Mouse (Mus musculus): Measurements from ENCODE around the gene Rin1. TPM values are rescaled to one million over a fixed set of nuclear protein-coding genes. Genes with fewer than 3 reads are reported as not detected.

Gene Rin1
- total and polyA plus RNA-seq, 2 experiments: 0.09 to 0.78 TPM

DNA sequence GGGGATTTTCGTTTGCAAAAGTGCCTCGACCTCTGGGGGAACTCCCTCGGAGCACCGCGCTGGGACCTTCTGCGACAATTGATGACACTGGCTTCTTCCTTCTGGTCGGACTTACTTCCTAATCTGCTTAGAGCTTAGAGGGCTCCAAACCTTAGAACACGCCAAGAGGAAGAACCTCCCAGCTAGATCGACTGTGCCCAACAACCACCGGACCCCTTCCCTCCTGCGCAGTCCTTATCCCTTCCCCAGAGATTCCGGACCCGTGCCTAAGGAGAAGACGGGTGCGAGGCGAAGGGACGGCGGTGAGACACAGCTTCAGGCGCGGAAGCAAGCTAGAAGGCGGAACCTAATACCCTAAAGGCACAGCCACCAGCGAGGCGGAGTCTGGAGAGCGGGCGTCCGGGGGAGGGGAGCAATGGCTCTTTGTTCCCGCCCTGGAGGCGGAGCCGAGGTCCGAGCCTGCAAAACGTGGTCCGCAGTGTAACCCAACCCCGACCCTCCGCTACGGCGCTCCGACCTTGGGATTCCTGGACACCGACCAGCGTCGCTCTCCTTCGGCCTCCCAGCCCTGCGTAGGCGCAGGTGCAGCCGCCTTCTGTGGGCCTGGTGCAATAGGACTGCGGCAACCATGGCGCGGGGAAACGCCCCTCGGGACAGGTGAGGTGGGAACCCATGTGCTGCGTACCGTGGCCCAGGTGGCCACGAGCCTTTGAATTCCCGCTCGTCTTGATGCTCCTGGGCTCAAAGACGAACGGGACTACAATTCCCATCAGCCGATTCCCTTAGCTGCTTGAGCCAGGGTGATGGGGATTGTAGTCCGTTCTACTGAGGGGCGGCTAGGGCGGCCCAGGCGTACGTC is 26.4 kb upstream of the Rin1 start, which contains the start of gene Slc29a2:
Slc29a2 (plus strand) TSS at position 240 of the 859 bp plus-strand sequence.
- WGBS: under 1% methylated on average over 62 of the region's 62 CpGs
- Histone ChIP-seq H3K79me2 (ENCODE audit: control insufficient read depth, insufficient read depth, low read length) (no peaks in the 10 kb centered on the region), H3K4me3 (ENCODE audit: insufficient read depth, low read depth, low read length) (peak within 1 kb of the TSS; percentile 80), H3K27ac (replicated peaks; ENCODE audit: insufficient read depth, low read depth, low read length) (peak within 1 kb of the TSS; percentile 24; the same call in 1 of the 2 replicates), H3K4me1 (ENCODE audit: control insufficient read depth, insufficient read depth, low read length) (peaks cover 3% of the 10 kb centered on the region; the same call in 1 of the 2 replicates), H3K36me3 (ENCODE audit: control insufficient read depth, insufficient read depth, low read length) (no peaks in the 10 kb centered on the region), H3K27me3 (ENCODE audit: control insufficient read depth, insufficient read depth, low read length) (no peaks in the 10 kb centered on the region), H3K9ac (ENCODE audit: low read depth, low read length) (peak within 1 kb of the TSS; percentile 76)
- TF ChIP-seq POLR2A (IDR thresholded peaks at IDR 0.05; ENCODE audit: extremely low read depth, insufficient read depth, low read length) (peak; percentile 85), CTCF (IDR thresholded peaks at IDR 0.05; ENCODE audit: low read depth, low read length) (no peak)
- DNase-seq (ENCODE audit: extremely low read depth, low read depth, low spot score): peak; percentile 77

DNA sequence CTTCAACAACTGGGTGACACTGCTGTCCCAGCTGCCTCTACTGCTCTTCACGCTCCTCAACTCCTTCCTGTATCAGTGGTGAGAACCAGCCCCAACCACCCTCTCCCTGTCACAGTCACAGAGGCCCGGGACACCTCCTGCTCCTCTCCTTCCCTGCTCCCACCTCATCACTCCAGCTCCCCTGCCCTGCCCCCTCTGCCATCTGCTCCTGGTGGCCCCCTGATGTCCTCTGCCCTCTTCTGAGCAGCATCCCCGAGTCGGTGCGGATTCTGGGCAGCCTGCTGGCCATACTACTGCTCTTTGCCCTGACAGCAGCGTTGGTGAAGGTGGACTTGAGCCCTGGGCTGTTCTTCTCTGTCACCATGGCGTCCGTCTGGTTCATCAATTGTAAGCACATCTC is 24.2 kb upstream of the Rin1 start:
- Histone ChIP-seq H3K4me3 (ENCODE audit: insufficient read depth, low read depth, low read length) (no peak overlapping the region), H3K4me1 (ENCODE audit: control insufficient read depth, insufficient read depth, low read length) (peaks cover 3% of the 10 kb centered on the region; the same call in 1 of the 2 replicates), H3K79me2 (ENCODE audit: control insufficient read depth, insufficient read depth, low read length) (no peaks in the 10 kb centered on the region), H3K27ac (replicated peaks; ENCODE audit: insufficient read depth, low read depth, low read length) (no peak overlapping the region), H3K27me3 (ENCODE audit: control insufficient read depth, insufficient read depth, low read length) (no peaks in the 10 kb centered on the region), H3K9ac (ENCODE audit: low read depth, low read length) (no peak overlapping the region), H3K36me3 (ENCODE audit: control insufficient read depth, insufficient read depth, low read length) (no peaks in the 10 kb centered on the region)
- DNase-seq (ENCODE audit: extremely low read depth, low read depth, low spot score): no peak
- TF ChIP-seq CTCF (IDR thresholded peaks at IDR 0.05; ENCODE audit: low read depth, low read length) (no peak), POLR2A (IDR thresholded peaks at IDR 0.05; ENCODE audit: extremely low read depth, insufficient read depth, low read length) (no peak)
- 88% methylated on average over 8 of the region's 8 CpGs for WGBS

DNA sequence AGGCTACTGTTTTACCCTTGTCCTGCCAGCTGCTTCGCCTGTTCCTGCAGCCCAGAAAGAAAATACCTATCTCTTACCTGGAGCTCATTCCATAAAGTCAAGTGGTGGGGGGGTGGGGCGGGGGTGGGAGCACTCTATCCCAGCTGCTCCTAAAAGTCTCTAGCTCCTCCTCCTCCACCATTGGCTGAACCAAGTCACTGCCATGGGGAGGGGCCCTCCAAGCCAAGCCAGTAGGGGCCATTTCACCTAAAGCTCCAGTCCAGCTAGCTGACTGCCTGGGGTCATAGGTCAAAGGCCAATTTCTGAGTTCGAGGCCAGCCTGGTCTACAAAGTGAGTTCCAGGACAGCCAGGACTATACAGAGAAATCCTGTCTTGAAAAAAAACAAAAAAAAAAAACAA is 17.6 kb upstream of the Rin1 start:
- Histone ChIP-seq H3K4me1 (ENCODE audit: control insufficient read depth, insufficient read depth, low read length) (no peaks in the 10 kb centered on the region), H3K36me3 (ENCODE audit: control insufficient read depth, insufficient read depth, low read length) (no peaks in the 10 kb centered on the region), H3K9ac (ENCODE audit: low read depth, low read length) (no peak overlapping the region), H3K27ac (replicated peaks; ENCODE audit: insufficient read depth, low read depth, low read length) (no peak overlapping the region), H3K79me2 (ENCODE audit: control insufficient read depth, insufficient read depth, low read length) (no peaks in the 10 kb centered on the region), H3K27me3 (ENCODE audit: control insufficient read depth, insufficient read depth, low read length) (no peaks in the 10 kb centered on the region), H3K4me3 (ENCODE audit: insufficient read depth, low read depth, low read length) (no peak overlapping the region)
- no peak for DNase-seq (ENCODE audit: extremely low read depth, low read depth, low spot score)
- TF ChIP-seq POLR2A (IDR thresholded peaks at IDR 0.05; ENCODE audit: extremely low read depth, insufficient read depth, low read length) (no peak), CTCF (IDR thresholded peaks at IDR 0.05; ENCODE audit: low read depth, low read length) (no peak)
- 82% methylated on average over 3 of the region's 3 CpGs for WGBS

DNA sequence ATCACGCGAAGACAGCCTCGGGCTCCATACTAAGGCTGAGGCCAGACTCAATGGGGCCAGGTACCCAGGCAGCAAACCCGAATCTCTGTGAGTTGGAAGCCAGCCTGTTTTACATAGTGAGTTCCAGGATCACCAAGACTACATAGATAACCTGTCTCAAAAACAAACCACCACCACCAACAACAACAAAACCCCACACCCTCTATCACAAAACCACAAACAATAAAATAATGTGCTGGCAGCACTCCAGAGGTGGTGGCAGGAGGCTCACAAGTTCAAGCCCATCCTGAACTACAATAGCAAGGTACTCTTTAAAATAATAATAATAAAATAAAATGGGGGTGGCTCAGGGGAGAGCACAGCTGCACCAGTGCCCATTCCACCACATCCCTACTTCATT is 13.7 kb upstream of the Rin1 start:
- Histone ChIP-seq H3K4me1 (ENCODE audit: control insufficient read depth, insufficient read depth, low read length) (peaks cover 11% of the 10 kb centered on the region), H3K27ac (replicated peaks; ENCODE audit: insufficient read depth, low read depth, low read length) (no peak overlapping the region), H3K9ac (ENCODE audit: low read depth, low read length) (no peak overlapping the region), H3K4me3 (ENCODE audit: insufficient read depth, low read depth, low read length) (no peak overlapping the region), H3K27me3 (ENCODE audit: control insufficient read depth, insufficient read depth, low read length) (no peaks in the 10 kb centered on the region), H3K79me2 (ENCODE audit: control insufficient read depth, insufficient read depth, low read length) (peaks cover 9% of the 10 kb centered on the region; the same call in 1 of the 2 replicates), H3K36me3 (ENCODE audit: control insufficient read depth, insufficient read depth, low read length) (no peaks in the 10 kb centered on the region)
- DNase-seq (ENCODE audit: extremely low read depth, low read depth, low spot score): no peak
- 93% methylated on average over 4 of the region's 4 CpGs for WGBS
- TF ChIP-seq CTCF (IDR thresholded peaks at IDR 0.05; ENCODE audit: low read depth, low read length): no peak

DNA sequence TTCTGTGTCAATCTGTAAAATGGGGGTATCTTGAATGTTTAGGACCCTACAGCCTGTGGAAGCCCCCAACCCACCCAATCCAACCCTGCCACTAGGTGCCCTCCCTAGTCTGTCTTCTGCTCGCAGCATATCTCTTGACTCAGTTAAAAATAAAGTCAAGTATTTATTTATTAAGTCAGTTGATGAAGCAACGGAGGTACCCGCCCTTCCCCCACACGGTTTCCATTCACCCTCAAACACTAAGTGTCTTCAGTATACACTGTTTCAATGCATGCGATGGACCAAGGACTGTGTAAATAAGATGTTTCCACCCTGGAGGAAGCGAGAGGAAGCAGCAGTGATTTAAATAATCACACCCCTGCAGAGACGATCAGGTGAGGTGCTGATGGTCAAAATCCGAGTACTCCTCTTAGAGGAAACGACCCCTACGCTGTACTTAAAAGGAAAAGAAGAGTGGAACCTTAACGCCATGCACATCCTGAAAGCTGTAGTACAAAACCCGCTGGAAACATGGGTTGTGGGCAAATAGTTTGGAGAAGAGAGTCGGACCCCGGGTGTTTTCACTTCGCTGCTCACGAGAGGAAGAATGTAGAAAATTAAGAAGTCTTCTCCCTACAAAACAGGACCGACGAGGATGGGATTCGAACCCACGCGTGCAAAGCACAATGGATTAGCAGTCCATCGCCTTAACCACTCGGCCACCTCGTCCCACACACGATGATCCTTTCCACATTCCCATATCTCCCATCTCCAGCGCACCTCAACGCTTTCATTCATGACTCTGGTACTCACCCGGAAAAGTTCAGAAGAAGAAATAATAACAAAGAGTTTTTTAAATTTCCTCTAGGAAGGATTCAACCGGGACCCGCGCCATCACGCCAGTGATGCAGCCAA is 12.4 kb upstream of the Rin1 start:
- Histone ChIP-seq H3K36me3 (ENCODE audit: control insufficient read depth, insufficient read depth, low read length) (no peaks in the 10 kb centered on the region), H3K27me3 (ENCODE audit: control insufficient read depth, insufficient read depth, low read length) (no peaks in the 10 kb centered on the region), H3K27ac (replicated peaks; ENCODE audit: insufficient read depth, low read depth, low read length) (no peak overlapping the region), H3K4me3 (ENCODE audit: insufficient read depth, low read depth, low read length) (peak overlapping the region; percentile 85), H3K79me2 (ENCODE audit: control insufficient read depth, insufficient read depth, low read length) (peaks cover 9% of the 10 kb centered on the region; the same call in 1 of the 2 replicates), H3K4me1 (ENCODE audit: control insufficient read depth, insufficient read depth, low read length) (peaks cover 13% of the 10 kb centered on the region), H3K9ac (ENCODE audit: low read depth, low read length) (peak overlapping the region; percentile 19; the same call in 1 of the 2 replicates)
- TF ChIP-seq POLR2A (IDR thresholded peaks at IDR 0.05; ENCODE audit: extremely low read depth, insufficient read depth, low read length) (no peak), CTCF (IDR thresholded peaks at IDR 0.05; ENCODE audit: low read depth, low read length) (no peak)
- DNase-seq (ENCODE audit: extremely low read depth, low read depth, low spot score): peak; percentile 51
- WGBS: 3% methylated on average over 32 of the region's 32 CpGs
